Mouse (Mus musculus): ENCODE measurements around the gene Lrfn4. TPM values are rescaled to one million over a fixed set of nuclear protein-coding genes. Genes with fewer than 3 reads are reported as not detected.

Gene Lrfn4
- polyA plus RNA-seq, 1 experiment from 2014 or later: 12.6 TPM

GRCm38 (mm10) chr19:4624406-4625178 lies 9.1 kb upstream of the Lrfn4 start:
- peak overlapping the region; percentile 83 for H3K4me2 ChIP-seq (replicated peaks; ENCODE audit: low read depth, low read length)
- peaks cover 17% of the 10 kb centered on the region for H3K4me1 ChIP-seq (ENCODE audit: control insufficient read depth, insufficient read depth, low read length)
- H3K36me3 ChIP-seq (ENCODE audit: control insufficient read depth, insufficient read depth, low read length): peaks cover 39% of the 10 kb centered on the region
- H3K9me3 ChIP-seq (ENCODE audit: control insufficient read depth, low read length): no peaks in the 10 kb centered on the region
- ATAC-seq (ENCODE audit: low FRiP score, low TSS enrichment): peak; percentile 1; the same call in 1 of the 2 replicates
- no peaks in the 10 kb centered on the region for H3K27me3 ChIP-seq (ENCODE audit: control insufficient read depth, insufficient read depth, low read length)
- peak overlapping the region; percentile 94 for H3K9ac ChIP-seq (ENCODE audit: low read depth, low read length)
- H3K27ac ChIP-seq (ENCODE audit: low read depth, low read length): peak overlapping the region; percentile 81
- peak overlapping the region; percentile 89 for H3K4me3 ChIP-seq (ENCODE audit: low read length)
- 19% methylated on average over 4 of the region's 4 CpGs for WGBS

- Histone ChIP-seq H3K27me3 (ENCODE audit: control insufficient read depth, insufficient read depth, low read length) (no peaks in the 10 kb centered on the region), H3K27ac (ENCODE audit: low read depth, low read length) (no peak overlapping the region), H3K9me3 (ENCODE audit: control insufficient read depth, low read length) (no peaks in the 10 kb centered on the region), H3K9ac (ENCODE audit: low read depth, low read length) (peak overlapping the region; percentile 94; the same call in 1 of the 2 replicates), H3K4me1 (ENCODE audit: control insufficient read depth, insufficient read depth, low read length) (peaks cover 17% of the 10 kb centered on the region), H3K4me3 (ENCODE audit: low read length) (peak overlapping the region; percentile 89; the same call in 1 of the 2 replicates), H3K36me3 (ENCODE audit: control insufficient read depth, insufficient read depth, low read length) (peaks cover 39% of the 10 kb centered on the region), H3K4me2 (replicated peaks; ENCODE audit: low read depth, low read length) (no peak overlapping the region)
- 93% methylated on average over 12 of the region's 12 CpGs for WGBS
- ATAC-seq (ENCODE audit: low FRiP score, low TSS enrichment): no peak
Measured at GRCm38 (mm10) chr19:4624006-4624405, 8.5 kb upstream of the Lrfn4 start.

GRCm38 (mm10) chr19:4623419-4623818 lies 8.0 kb upstream of the Lrfn4 start:
- Histone ChIP-seq H3K9ac (ENCODE audit: low read depth, low read length) (no peak overlapping the region), H3K27me3 (ENCODE audit: control insufficient read depth, insufficient read depth, low read length) (no peaks in the 10 kb centered on the region), H3K36me3 (ENCODE audit: control insufficient read depth, insufficient read depth, low read length) (peaks cover 39% of the 10 kb centered on the region), H3K27ac (ENCODE audit: low read depth, low read length) (no peak overlapping the region), H3K4me2 (replicated peaks; ENCODE audit: low read depth, low read length) (no peak overlapping the region), H3K4me1 (ENCODE audit: control insufficient read depth, insufficient read depth, low read length) (peaks cover 17% of the 10 kb centered on the region), H3K4me3 (ENCODE audit: low read length) (no peak overlapping the region), H3K9me3 (ENCODE audit: control insufficient read depth, low read length) (no peaks in the 10 kb centered on the region)
- WGBS: 95% methylated on average over 9 of the region's 9 CpGs
- no peak for ATAC-seq (ENCODE audit: low FRiP score, low TSS enrichment)

DNA sequence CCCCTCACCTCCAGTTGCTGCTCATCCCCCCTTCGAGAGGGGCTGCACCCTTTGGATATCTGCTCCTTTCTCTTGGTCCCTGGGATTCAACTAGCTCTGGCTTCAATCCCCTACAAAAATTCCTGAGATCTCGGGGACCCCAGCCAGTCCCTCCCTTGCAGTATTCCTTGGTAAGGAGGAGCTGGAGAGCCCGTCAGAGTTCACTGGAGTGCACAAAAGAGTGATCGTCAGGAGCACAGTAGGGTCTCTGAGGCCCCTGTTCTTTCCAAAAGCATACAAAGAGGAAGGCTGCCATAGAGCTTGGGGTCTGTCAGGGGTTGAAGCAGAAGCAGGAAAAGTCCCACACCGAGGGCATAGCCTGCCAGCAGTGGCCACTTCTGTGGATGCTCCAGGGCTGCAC lies 7.3 kb upstream of the Lrfn4 start:
- Histone ChIP-seq H3K4me3 (ENCODE audit: low read length) (no peak overlapping the region), H3K27me3 (ENCODE audit: control insufficient read depth, insufficient read depth, low read length) (no peaks in the 10 kb centered on the region), H3K36me3 (ENCODE audit: control insufficient read depth, insufficient read depth, low read length) (peaks cover 39% of the 10 kb centered on the region), H3K9me3 (ENCODE audit: control insufficient read depth, low read length) (no peaks in the 10 kb centered on the region), H3K4me2 (replicated peaks; ENCODE audit: low read depth, low read length) (no peak overlapping the region), H3K9ac (ENCODE audit: low read depth, low read length) (no peak overlapping the region), H3K27ac (ENCODE audit: low read depth, low read length) (no peak overlapping the region), H3K4me1 (ENCODE audit: control insufficient read depth, insufficient read depth, low read length) (peaks cover 17% of the 10 kb centered on the region)
- WGBS: 84% methylated on average over 5 of the region's 5 CpGs
- ATAC-seq (ENCODE audit: low FRiP score, low TSS enrichment): no peak

DNA sequence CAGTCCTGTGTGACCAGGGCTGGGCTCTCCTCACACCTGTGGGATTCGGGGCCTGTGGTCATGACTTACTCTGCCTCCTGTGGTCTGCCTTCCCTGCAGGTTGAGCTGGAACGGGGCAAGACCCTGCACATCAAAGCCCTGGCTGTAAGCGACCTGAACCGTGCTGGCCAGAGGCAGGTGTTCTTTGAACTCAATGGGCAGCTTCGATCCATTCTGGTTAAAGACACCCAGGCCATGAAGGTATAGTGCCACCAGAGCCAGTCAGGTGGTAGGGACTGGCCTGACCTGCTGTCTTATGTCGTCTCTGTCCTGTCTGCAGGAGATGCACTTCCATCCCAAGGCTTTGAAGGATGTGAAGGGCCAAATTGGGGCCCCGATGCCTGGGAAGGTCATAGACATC lies 5.3 kb upstream of the Lrfn4 start:
- Histone ChIP-seq H3K36me3 (ENCODE audit: control insufficient read depth, insufficient read depth, low read length) (peaks cover 39% of the 10 kb centered on the region), H3K4me3 (ENCODE audit: low read length) (no peak overlapping the region), H3K27me3 (ENCODE audit: control insufficient read depth, insufficient read depth, low read length) (no peaks in the 10 kb centered on the region), H3K4me2 (replicated peaks; ENCODE audit: low read depth, low read length) (no peak overlapping the region), H3K4me1 (ENCODE audit: control insufficient read depth, insufficient read depth, low read length) (peaks cover 13% of the 10 kb centered on the region; the same call in 1 of the 2 replicates), H3K9me3 (ENCODE audit: control insufficient read depth, low read length) (no peaks in the 10 kb centered on the region), H3K9ac (ENCODE audit: low read depth, low read length) (no peak overlapping the region), H3K27ac (ENCODE audit: low read depth, low read length) (no peak overlapping the region)
- WGBS: 93% methylated on average over 7 of the region's 7 CpGs
- ATAC-seq (ENCODE audit: low FRiP score, low TSS enrichment): no peak

- WGBS: 81% methylated on average over 10 of the region's 10 CpGs
- H3K36me3 ChIP-seq (ENCODE audit: control insufficient read depth, insufficient read depth, low read length): peaks cover 39% of the 10 kb centered on the region
- H3K4me1 ChIP-seq (ENCODE audit: control insufficient read depth, insufficient read depth, low read length): peaks cover 8% of the 10 kb centered on the region
- no peak overlapping the region for H3K4me3 ChIP-seq (ENCODE audit: low read length)
- no peak overlapping the region for H3K9ac ChIP-seq (ENCODE audit: low read depth, low read length)
- ATAC-seq (ENCODE audit: low FRiP score, low TSS enrichment): no peak
- no peaks in the 10 kb centered on the region for H3K9me3 ChIP-seq (ENCODE audit: control insufficient read depth, low read length)
- no peaks in the 10 kb centered on the region for H3K27me3 ChIP-seq (ENCODE audit: control insufficient read depth, insufficient read depth, low read length)
- H3K4me2 ChIP-seq (replicated peaks; ENCODE audit: low read depth, low read length): no peak overlapping the region
- H3K27ac ChIP-seq (ENCODE audit: low read depth, low read length): no peak overlapping the region
Measured at GRCm38 (mm10) chr19:4619461-4619860, 4.0 kb upstream of the Lrfn4 start.

DNA sequence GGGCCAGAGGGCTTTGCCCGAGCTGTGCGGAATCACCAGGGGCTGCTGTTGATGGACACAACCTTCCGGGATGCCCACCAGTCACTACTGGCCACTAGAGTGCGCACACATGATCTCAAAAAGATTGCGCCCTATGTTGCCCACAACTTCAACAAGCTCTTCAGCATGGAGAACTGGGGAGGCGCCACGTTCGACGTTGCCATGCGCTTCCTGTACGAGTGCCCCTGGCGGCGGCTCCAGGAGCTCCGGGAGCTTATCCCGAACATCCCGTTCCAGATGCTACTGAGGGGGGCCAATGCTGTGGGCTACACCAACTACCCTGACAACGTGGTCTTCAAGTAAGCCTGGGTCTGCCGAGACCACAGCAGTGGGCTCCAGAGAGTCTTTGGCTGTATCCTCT lies 2.7 kb upstream of the Lrfn4 start:
- Histone ChIP-seq H3K4me2 (replicated peaks; ENCODE audit: low read depth, low read length) (no peak overlapping the region), H3K9ac (ENCODE audit: low read depth, low read length) (no peak overlapping the region), H3K27ac (ENCODE audit: low read depth, low read length) (no peak overlapping the region), H3K4me3 (ENCODE audit: low read length) (no peak overlapping the region), H3K36me3 (ENCODE audit: control insufficient read depth, insufficient read depth, low read length) (peaks cover 33% of the 10 kb centered on the region), H3K27me3 (ENCODE audit: control insufficient read depth, insufficient read depth, low read length) (no peaks in the 10 kb centered on the region), H3K4me1 (ENCODE audit: control insufficient read depth, insufficient read depth, low read length) (peaks cover 18% of the 10 kb centered on the region), H3K9me3 (ENCODE audit: control insufficient read depth, low read length) (no peaks in the 10 kb centered on the region)
- 41% methylated on average over 18 of the region's 18 CpGs for WGBS
- no peak for ATAC-seq (ENCODE audit: low FRiP score, low TSS enrichment)

DNA sequence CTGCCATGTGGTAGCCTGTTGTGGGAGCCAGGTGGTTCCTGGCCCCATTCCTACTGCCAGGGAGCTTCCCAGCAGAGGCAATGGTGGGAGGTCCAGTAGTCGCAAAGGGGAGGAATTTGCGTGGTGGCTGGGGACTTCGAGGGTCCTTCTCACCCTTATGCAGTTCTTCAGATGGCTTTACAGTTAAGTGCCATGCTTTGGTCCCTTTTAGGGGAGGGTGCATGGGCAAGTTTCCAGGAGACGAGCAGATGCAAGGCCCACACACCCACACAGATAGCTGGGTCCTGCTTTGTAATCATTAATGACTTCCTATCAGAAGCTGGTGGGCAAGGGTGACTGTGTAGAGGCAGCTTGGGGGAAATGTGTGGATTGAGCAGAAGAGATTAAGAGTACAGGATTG lies 1.1 kb upstream of the Lrfn4 start:
- Histone ChIP-seq H3K4me3 (ENCODE audit: low read length) (peak overlapping the region; percentile 88; the same call in 1 of the 2 replicates), H3K36me3 (ENCODE audit: control insufficient read depth, insufficient read depth, low read length) (peaks cover 33% of the 10 kb centered on the region), H3K9me3 (ENCODE audit: control insufficient read depth, low read length) (no peaks in the 10 kb centered on the region), H3K4me1 (ENCODE audit: control insufficient read depth, insufficient read depth, low read length) (peaks cover 20% of the 10 kb centered on the region), H3K27me3 (ENCODE audit: control insufficient read depth, insufficient read depth, low read length) (no peaks in the 10 kb centered on the region), H3K27ac (ENCODE audit: low read depth, low read length) (no peak overlapping the region), H3K9ac (ENCODE audit: low read depth, low read length) (peak overlapping the region; percentile 97; the same call in 1 of the 2 replicates), H3K4me2 (replicated peaks; ENCODE audit: low read depth, low read length) (peak overlapping the region; percentile 78)
- ATAC-seq (ENCODE audit: low FRiP score, low TSS enrichment): no peak
- WGBS: 27% methylated on average over 4 of the region's 4 CpGs

DNA sequence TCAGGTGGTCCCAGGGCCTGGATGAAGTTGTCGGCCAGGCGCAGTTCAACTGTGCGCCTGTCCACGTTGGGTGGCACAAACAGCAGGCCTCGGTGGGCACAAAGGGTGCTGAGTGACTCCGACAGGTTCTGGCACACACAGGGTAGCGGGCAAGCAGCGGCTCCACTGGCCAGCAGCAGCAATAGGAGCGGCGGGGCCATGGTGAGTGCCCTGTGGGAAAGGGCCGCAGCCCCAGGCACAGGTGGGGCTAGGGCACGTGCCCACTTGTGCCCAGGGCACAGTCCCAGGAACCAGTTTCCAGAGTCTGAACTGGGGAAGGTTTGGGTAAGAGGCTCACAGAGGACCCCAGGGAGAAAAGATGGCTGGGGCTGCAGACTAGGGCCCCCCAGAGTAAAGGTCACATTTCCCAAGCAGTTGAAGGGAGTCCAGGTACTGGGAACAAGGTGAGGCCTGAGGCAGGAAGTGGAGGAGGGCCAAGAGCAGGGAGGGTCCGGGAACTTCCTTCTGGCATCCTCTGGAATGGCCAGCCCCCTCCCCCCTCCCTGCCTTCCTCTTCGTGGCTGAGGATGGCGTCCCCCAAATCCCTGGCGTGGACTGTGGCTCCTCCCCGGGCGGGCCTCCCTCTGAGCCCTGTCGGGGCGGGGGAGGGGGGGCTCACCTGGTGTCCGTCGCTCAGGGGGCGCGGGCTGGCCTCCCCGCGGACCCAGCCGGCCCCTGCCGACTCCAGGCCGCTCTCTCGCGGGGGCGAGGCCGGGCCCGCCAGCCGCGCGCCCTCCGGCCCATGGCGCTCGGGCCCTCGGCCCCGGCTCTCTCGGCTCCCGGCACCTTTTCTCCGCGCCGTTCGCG lies 939 bp downstream of the Lrfn4 start:
- Histone ChIP-seq H3K4me1 (ENCODE audit: control insufficient read depth, insufficient read depth, low read length) (peaks cover 20% of the 10 kb centered on the region), H3K9me3 (ENCODE audit: control insufficient read depth, low read length) (no peaks in the 10 kb centered on the region), H3K27ac (ENCODE audit: low read depth, low read length) (peak overlapping the region; percentile 95), H3K9ac (ENCODE audit: low read depth, low read length) (peak overlapping the region; percentile 97), H3K4me2 (replicated peaks; ENCODE audit: low read depth, low read length) (peak overlapping the region; percentile 78), H3K36me3 (ENCODE audit: control insufficient read depth, insufficient read depth, low read length) (peaks cover 31% of the 10 kb centered on the region), H3K27me3 (ENCODE audit: control insufficient read depth, insufficient read depth, low read length) (no peaks in the 10 kb centered on the region), H3K4me3 (ENCODE audit: low read length) (peak overlapping the region; percentile 88)
- ATAC-seq (ENCODE audit: low FRiP score, low TSS enrichment): peak; percentile 13; the same call in 1 of the 2 replicates
- 17% methylated on average over 43 of the region's 49 CpGs for WGBS
